9 mouse cellular contexts compared by ENCODE assay signal in genomic region chr11:96332618-96333032, GRCm38 (mm10). TPM values are rescaled to one million over a fixed set of nuclear protein-coding genes. Genes with fewer than 3 reads are reported as not detected.
DNase-seq lines count a peak whose midpoint lies in the region; ATAC-seq lines count a peak whose summit lies in the region.
"Had no signal": no experiment of that assay in that cellular context is flagged by ENCODE, and none has a peak within 500 bp of the region (broad histone marks: within the 10 kb centered on the region; RNA-seq: fewer than 3 reads in every experiment).

No protein-coding gene starts in this region.

- peak overlapping the region; percentile 49 for H3K4me2 ChIP-seq in embryonic facial prominence, embryonic 13.5 days
- peak overlapping the region; percentile 62 for H3K4me2 ChIP-seq in hindbrain, embryonic 16.5 days (ENCODE audit: low read length)
- peak overlapping the region; percentile 96 for H3K4me2 ChIP-seq in neural tube, embryonic 13.5 days

- WGBS in embryonic facial prominence, embryonic 13.5 days = under 1% methylated on average over 35 of the region's 35 CpGs
- WGBS in hindbrain, embryonic 16.5 days = under 1% methylated on average over 31 of the region's 35 CpGs
- WGBS in neural tube, embryonic 13.5 days = 2% methylated on average over 35 of the region's 35 CpGs

- H3K9ac ChIP-seq in embryonic facial prominence, embryonic 13.5 days = no peak overlapping the region
- peak overlapping the region; percentile 70 for H3K9ac ChIP-seq in hindbrain, embryonic 16.5 days (ENCODE audit: low read depth, low read length)
- peak overlapping the region; percentile 100 for H3K9ac ChIP-seq in neural tube, embryonic 13.5 days

- H3K36me3 ChIP-seq in embryonic facial prominence, embryonic 13.5 days = no peaks in the 10 kb centered on the region
- H3K36me3 ChIP-seq in hindbrain, embryonic 16.5 days (ENCODE audit: control insufficient read depth, insufficient read depth, low read length) = no peaks in the 10 kb centered on the region
- H3K36me3 ChIP-seq in neural tube, embryonic 13.5 days = peaks cover 30% of the 10 kb centered on the region

- peaks cover 7% of the 10 kb centered on the region for H3K4me1 ChIP-seq in embryonic facial prominence, embryonic 13.5 days
- H3K4me1 ChIP-seq in hindbrain, embryonic 16.5 days (ENCODE audit: control insufficient read depth, insufficient read depth, low read depth, low read length) = peaks cover 5% of the 10 kb centered on the region; the same call in 1 of the 2 replicates
- H3K4me1 ChIP-seq in neural tube, embryonic 13.5 days (replicated peaks) = peaks cover 100% of the 10 kb centered on the region

- peaks cover 100% of the 10 kb centered on the region for H3K27me3 ChIP-seq in embryonic facial prominence, embryonic 13.5 days
- peaks cover 41% of the 10 kb centered on the region for H3K27me3 ChIP-seq in hindbrain, embryonic 16.5 days (replicated peaks; ENCODE audit: control insufficient read depth, insufficient read depth, low read length)
- no peaks in the 10 kb centered on the region for H3K27me3 ChIP-seq in neural tube, embryonic 13.5 days

- no peak for ATAC-seq in embryonic facial prominence, embryonic 13.5 days (ENCODE audit: insufficient number of reproducible peaks, insufficient read depth, low FRiP score, low TSS enrichment, low read depth)
- ATAC-seq in hindbrain, embryonic 16.5 days = no peak
- ATAC-seq in neural tube, embryonic 13.5 days (ENCODE audit: low read depth) = no peak

- no peaks in the 10 kb centered on the region for H3K9me3 ChIP-seq in embryonic facial prominence, embryonic 13.5 days
- H3K9me3 ChIP-seq in hindbrain, embryonic 16.5 days (ENCODE audit: control insufficient read depth, low read length) = no peaks in the 10 kb centered on the region
- H3K9me3 ChIP-seq in neural tube, embryonic 13.5 days = no peaks in the 10 kb centered on the region

- no peak overlapping the region for H3K27ac ChIP-seq in embryonic facial prominence, embryonic 13.5 days
- peak overlapping the region; percentile 91 for H3K27ac ChIP-seq in hindbrain, embryonic 16.5 days (ENCODE audit: low read depth, low read length)
- H3K27ac ChIP-seq in neural tube, embryonic 13.5 days (replicated peaks) = peak overlapping the region; percentile 100

- intact Hi-C loops in gastrocnemius, postnatal 36 days (cut with DNase I) = no loop called here

- DNase-seq in kidney, postnatal 4 days = peak; percentile 59 to 70
- no peak for DNase-seq in kidney, postnatal 14 days
- no peak for DNase-seq in layer of hippocampus, postnatal 14 days (ENCODE audit: low spot score in 2 of 2)
- DNase-seq in gastrocnemius, postnatal 36 days = no peak
- DNase-seq: cerebellum, adult 2 months; layer of hippocampus, postnatal 36 days had no signal

- H3K4me3 ChIP-seq in embryonic facial prominence, embryonic 13.5 days = peak overlapping the region; percentile 23
- peak overlapping the region; percentile 42 for H3K4me3 ChIP-seq in hindbrain, embryonic 16.5 days (ENCODE audit: low read length)
- peak overlapping the region; percentile 99 for H3K4me3 ChIP-seq in neural tube, embryonic 13.5 days

RNA-seq across cellular contexts. Expression of gene Hoxb3, which starts 9.5 kb away (rescaled TPM):
- not detected in 2 replicates for polyA plus RNA-seq in embryonic facial prominence, embryonic 13.5 days (2015; fragmentation: Nextera tagmentation; extraction: Ambion mirVana)
- 4.8 and 5.6 TPM in 2 replicates for polyA plus RNA-seq in hindbrain, embryonic 16.5 days (2015; fragmentation: Nextera tagmentation; extraction: Ambion mirVana)
- polyA plus RNA-seq in neural tube, embryonic 13.5 days (2015; fragmentation: Nextera tagmentation; extraction: Ambion mirVana) = 12.8 and 14.7 TPM in 2 replicates
- total RNA-seq in layer of hippocampus, postnatal 14 days (2021) = not detected
- total RNA-seq in gastrocnemius, postnatal 36 days (2021) = under 1 TPM; 0.38 to 0.54 TPM
- total RNA-seq: layer of hippocampus, postnatal 36 days had no signal

RNA-seq across cellular contexts. Expression of gene Hoxb4, which starts 14.6 kb away (rescaled TPM):
- polyA plus RNA-seq in embryonic facial prominence, embryonic 13.5 days (2015; fragmentation: Nextera tagmentation; extraction: Ambion mirVana) = 0.13 TPM in 1 of 2 replicates, not detected in the other
- 2.5 and 3.3 TPM in 2 replicates for polyA plus RNA-seq in hindbrain, embryonic 16.5 days (2015; fragmentation: Nextera tagmentation; extraction: Ambion mirVana)
- 7.5 and 8.7 TPM in 2 replicates for polyA plus RNA-seq in neural tube, embryonic 13.5 days (2015; fragmentation: Nextera tagmentation; extraction: Ambion mirVana)
- not detected for total RNA-seq in layer of hippocampus, postnatal 14 days (2021)
- under 1 TPM; 0.23 to 0.54 TPM for total RNA-seq in gastrocnemius, postnatal 36 days (2021)
- total RNA-seq: layer of hippocampus, postnatal 36 days had no signal

RNA-seq across cellular contexts. Expression of gene Hoxb2, which starts 17.7 kb away (rescaled TPM):
- polyA plus RNA-seq in embryonic facial prominence, embryonic 13.5 days (2015; fragmentation: Nextera tagmentation; extraction: Ambion mirVana) = 0.28 and 0.52 TPM in 2 replicates
- 20.0 and 20.8 TPM in 2 replicates for polyA plus RNA-seq in hindbrain, embryonic 16.5 days (2015; fragmentation: Nextera tagmentation; extraction: Ambion mirVana)
- polyA plus RNA-seq in neural tube, embryonic 13.5 days (2015; fragmentation: Nextera tagmentation; extraction: Ambion mirVana) = 63.0 and 67.1 TPM in 2 replicates
- not detected for total RNA-seq in layer of hippocampus, postnatal 14 days (2021)
- under 1 TPM in 1 of 2 experiments, not detected in 1; 0.12 TPM for total RNA-seq in gastrocnemius, postnatal 36 days (2021)
- total RNA-seq: layer of hippocampus, postnatal 36 days had no signal

RNA-seq across cellular contexts. Expression of gene Hoxb5, which starts 29.5 kb away (rescaled TPM):
- 6.0 TPM in 1 of 2 replicates, not detected in the other for polyA plus RNA-seq in embryonic facial prominence, embryonic 13.5 days (2015; fragmentation: Nextera tagmentation; extraction: Ambion mirVana)
- polyA plus RNA-seq in hindbrain, embryonic 16.5 days (2015; fragmentation: Nextera tagmentation; extraction: Ambion mirVana) = 120 and 133 TPM in 2 replicates
- 67.1 and 88.3 TPM in 2 replicates for polyA plus RNA-seq in neural tube, embryonic 13.5 days (2015; fragmentation: Nextera tagmentation; extraction: Ambion mirVana)
- total RNA-seq in layer of hippocampus, postnatal 14 days (2021) = not detected
- under 1 TPM; 0.52 to 0.61 TPM for total RNA-seq in gastrocnemius, postnatal 36 days (2021)
- total RNA-seq: layer of hippocampus, postnatal 36 days had no signal

RNA-seq across cellular contexts. Expression of gene Hoxb1, which starts 32.9 kb away (rescaled TPM):
- polyA plus RNA-seq in embryonic facial prominence, embryonic 13.5 days (2015; fragmentation: Nextera tagmentation; extraction: Ambion mirVana) = not detected in 2 replicates
- 0.21 and 0.35 TPM in 2 replicates for polyA plus RNA-seq in hindbrain, embryonic 16.5 days (2015; fragmentation: Nextera tagmentation; extraction: Ambion mirVana)
- 1.2 and 1.6 TPM in 2 replicates for polyA plus RNA-seq in neural tube, embryonic 13.5 days (2015; fragmentation: Nextera tagmentation; extraction: Ambion mirVana)
- total RNA-seq in layer of hippocampus, postnatal 14 days (2021) = not detected
- total RNA-seq in gastrocnemius, postnatal 36 days (2021) = not detected
- total RNA-seq: layer of hippocampus, postnatal 36 days had no signal
- polyA plus RNA-seq: cerebellum, adult 2 months had no signal

Comparison
In these comparisons a context has a peak if more than half of its experiments do, and no peak if none do; other contexts are left out.
1. DNase-seq: peak in kidney, postnatal 4 days (2 of 2); none in kidney, postnatal 14 days (single experiment), layer of hippocampus, postnatal 14 days (0 of 2) and gastrocnemius, postnatal 36 days (0 of 2).
2. H3K4me3 ChIP-seq: peak in every context shown above with its lines; median percentile 99 in neural tube, embryonic 13.5 days; 42 in hindbrain, embryonic 16.5 days; 23 in embryonic facial prominence, embryonic 13.5 days.
3. RNA of gene Hoxb2, which starts 17.7 kb away (polyA plus RNA-seq): 63.0 to 67.1 TPM in neural tube, embryonic 13.5 days and 20.0 to 20.8 TPM in hindbrain, embryonic 16.5 days; 0.28 to 0.52 TPM in embryonic facial prominence, embryonic 13.5 days; every median in the first group is over 10 times any median in the second.
4. Peak in every context shown above with its lines, with median percentiles within 50 percentile points of each other: H3K4me2 ChIP-seq.